Mouse (Mus musculus): Measurements from ENCODE around the gene Pold4. TPM values are rescaled to one million over a fixed set of nuclear protein-coding genes. Genes with fewer than 3 reads are reported as not detected.

Gene Pold4
- total RNA-seq, 1 experiment from 2014 or later, result 61.0 TPM

DNA sequence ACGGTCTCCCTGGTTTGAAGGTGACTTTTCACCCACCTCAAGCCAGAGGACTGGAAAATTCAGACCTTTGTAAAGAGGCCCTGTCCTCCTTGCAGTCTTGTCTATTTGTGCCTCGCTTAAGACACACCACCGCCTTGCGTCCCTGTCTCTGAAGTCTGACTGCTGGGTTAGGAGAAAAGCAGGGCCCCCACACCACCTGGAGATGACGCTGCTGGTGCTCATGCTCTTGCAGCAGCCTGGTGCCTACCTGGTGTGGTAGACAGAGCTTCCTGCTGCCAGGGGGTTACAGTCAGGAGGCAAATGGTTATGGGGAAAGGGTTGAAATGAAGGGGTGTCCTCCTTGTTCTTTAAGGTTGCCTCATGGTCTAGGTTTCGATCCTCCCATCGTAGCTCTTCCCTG lies 22.5 kb downstream of the Pold4 start:
- ATAC-seq (replicated peaks in 1 of 2; ENCODE audit: insufficient read depth in 1 of 2, low FRiP score in 2 of 2, low TSS enrichment in 1 of 2, low read depth in 1 of 2, poor library complexity in 2 of 2, severe bottlenecking in 2 of 2), result no peak

DNA sequence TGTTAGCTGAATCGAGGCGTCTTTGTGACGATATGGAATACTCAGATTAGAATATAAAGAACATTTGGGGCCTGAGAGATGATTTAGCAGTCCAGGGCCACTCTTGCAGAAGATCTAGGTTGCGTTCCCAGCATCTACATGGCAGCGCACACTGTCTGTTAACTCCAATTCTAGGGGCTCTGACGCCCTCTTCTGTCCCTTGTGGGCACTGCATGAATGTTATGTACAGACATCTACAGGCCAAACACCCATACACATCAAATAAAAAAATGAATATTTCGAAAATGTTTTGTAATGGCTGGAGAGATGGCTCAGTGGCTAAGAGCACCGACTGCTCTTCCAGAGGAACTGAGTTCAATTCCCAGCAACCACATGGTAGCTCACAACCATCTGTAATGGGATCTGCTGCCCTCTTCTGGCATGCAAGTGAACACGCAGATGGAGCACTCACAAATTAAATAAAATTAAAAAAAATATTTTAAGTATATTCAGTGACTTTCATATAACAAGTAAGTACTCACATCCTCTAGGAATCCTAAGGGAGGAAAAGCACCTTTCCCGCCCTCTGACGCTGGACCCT lies 24.0 kb downstream of the Pold4 start:
- ATAC-seq (replicated peaks in 1 of 2; ENCODE audit: insufficient read depth in 1 of 2, low FRiP score in 2 of 2, low TSS enrichment in 1 of 2, low read depth in 1 of 2, poor library complexity in 2 of 2, severe bottlenecking in 2 of 2), result no peak

DNA sequence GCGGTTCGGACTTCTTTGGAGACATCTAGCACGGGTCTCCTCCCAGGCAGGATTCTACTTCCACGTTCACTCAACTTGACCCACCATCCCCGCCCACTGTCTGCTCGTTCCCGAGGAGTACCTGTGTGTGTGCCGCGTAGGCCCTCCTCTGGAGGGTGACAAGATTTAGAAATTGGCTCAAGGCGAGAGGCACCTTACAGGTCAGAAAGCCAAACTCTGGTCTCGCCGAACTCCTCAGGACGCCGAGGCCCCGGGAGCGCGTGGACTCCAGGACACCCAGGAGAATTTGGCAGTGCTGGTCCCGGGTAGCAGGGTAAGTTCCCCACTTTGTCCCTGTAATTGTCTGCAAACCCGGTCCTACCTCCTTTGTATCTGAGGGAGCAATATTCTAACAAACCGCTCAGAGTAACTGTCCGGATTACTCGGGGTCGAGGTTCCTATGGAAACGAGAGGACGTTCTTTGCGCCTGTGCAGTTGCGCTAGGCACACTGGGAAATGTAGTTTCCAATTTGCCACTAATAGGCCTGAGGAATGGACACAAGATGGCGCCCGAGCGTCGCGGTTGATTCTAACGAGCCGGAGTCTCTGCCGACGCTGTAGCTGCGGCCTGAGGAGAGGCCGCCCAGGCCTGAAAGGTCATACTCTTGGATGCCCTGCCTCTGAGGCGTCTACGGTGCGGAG lies 25.7 kb downstream of the Pold4 start:
- ATAC-seq (replicated peaks in 1 of 2; ENCODE audit: insufficient read depth in 1 of 2, low FRiP score in 2 of 2, low TSS enrichment in 1 of 2, low read depth in 1 of 2, poor library complexity in 2 of 2, severe bottlenecking in 2 of 2), result peak; percentile 91 to 93

DNA sequence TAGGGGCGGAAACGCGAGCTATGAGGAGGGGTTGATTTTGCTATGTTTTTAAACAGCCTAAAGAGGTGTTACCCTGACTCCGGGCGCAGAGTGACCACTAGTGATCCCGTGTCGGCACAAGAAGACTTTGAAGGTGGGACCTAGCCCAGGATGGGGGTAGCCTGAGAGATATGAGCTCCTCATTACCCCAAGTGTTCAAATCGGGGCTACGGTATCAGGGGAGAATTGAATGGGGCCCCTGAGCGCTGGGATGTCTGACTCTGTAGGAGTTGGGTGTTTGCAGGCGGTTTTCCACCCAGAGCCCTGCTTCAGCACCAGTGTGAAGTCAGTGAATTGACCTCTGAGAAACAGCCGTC lies 26.2 kb downstream of the Pold4 start:
- no peak for ATAC-seq (replicated peaks in 1 of 2; ENCODE audit: insufficient read depth in 1 of 2, low FRiP score in 2 of 2, low TSS enrichment in 1 of 2, low read depth in 1 of 2, poor library complexity in 2 of 2, severe bottlenecking in 2 of 2)

DNA sequence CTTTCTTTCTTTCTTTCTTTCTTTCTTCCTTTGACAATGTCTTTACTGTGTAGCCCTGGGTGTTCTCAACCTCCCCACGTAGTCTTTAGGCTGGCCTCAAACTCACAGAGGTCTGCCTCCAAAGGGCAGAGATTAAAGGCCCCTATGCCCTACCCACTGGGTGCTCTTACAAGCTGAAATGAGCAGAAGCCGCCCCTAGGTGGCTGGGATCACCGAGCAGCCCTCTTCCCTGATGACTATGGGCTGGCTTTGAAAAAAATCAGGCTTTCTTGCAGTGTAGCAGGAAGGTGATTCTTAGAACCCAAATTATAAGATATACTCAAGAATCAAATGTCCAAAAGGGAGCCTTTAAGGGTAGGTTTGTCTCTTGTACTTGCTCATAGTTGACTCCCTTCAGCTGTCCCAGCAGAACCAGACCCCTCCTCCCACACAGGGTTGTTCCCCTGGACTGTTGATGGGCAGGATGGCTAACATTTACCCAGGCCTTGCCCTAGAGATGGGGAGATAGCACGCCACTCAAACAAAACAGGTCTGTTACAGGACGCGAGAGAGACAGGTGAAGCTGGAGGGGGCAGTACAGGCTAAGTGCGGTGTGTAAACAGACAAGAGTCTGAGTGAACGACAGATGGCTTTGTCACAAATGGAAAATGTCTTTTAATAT lies 29.5 kb downstream of the Pold4 start:
- ATAC-seq (replicated peaks in 1 of 2; ENCODE audit: insufficient read depth in 1 of 2, low FRiP score in 2 of 2, low TSS enrichment in 1 of 2, low read depth in 1 of 2, poor library complexity in 2 of 2, severe bottlenecking in 2 of 2), result peak in 1 of 2 experiments; percentile 42; a peak in 1 of 4 replicates

DNA sequence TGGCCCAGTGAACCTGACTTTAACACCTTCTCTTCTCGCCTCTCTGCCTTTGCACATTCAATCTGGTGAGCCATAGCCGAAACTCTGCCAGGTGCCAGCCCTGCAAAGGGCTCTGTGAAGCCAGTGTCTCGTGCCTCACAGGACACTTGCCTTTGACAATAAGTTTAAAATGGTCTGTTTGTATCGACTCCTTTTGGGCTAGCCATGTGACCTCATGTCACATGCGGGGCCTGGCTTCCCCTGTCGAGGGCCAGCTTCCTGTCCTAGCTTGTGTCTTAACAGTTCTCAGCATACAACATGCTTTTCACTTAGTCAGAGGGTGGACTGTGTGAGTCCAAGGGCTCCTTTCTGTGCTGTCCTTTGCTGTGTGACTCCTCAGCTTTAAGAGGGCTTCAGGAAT lies 31.1 kb downstream of the Pold4 start:
- ATAC-seq (replicated peaks in 1 of 2; ENCODE audit: insufficient read depth in 1 of 2, low FRiP score in 2 of 2, low TSS enrichment in 1 of 2, low read depth in 1 of 2, poor library complexity in 2 of 2, severe bottlenecking in 2 of 2), result no peak

DNA sequence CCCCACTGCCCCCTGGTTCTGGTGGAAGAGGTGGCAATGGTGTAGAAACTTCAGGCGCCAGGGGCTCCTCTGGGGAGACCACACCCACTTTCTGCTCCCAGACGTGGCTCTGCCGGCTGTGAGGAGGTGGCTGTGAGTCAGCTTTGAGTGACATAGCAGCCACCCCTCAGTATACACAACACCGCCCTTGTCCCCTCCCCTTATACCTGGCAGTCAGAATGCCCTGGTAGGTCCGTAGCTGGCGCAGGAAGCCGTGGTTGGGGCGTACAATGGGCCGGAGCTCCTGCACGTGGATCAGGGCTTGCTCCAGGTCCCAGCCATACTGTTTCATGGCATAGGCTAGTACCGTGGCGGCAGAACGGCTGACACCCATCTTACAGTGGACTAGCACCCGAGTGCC lies 32.0 kb downstream of the Pold4 start:
- peak in 1 of 2 experiments; percentile 26; a peak in 1 of 4 replicates for ATAC-seq (replicated peaks in 1 of 2; ENCODE audit: insufficient read depth in 1 of 2, low FRiP score in 2 of 2, low TSS enrichment in 1 of 2, low read depth in 1 of 2, poor library complexity in 2 of 2, severe bottlenecking in 2 of 2)

DNA sequence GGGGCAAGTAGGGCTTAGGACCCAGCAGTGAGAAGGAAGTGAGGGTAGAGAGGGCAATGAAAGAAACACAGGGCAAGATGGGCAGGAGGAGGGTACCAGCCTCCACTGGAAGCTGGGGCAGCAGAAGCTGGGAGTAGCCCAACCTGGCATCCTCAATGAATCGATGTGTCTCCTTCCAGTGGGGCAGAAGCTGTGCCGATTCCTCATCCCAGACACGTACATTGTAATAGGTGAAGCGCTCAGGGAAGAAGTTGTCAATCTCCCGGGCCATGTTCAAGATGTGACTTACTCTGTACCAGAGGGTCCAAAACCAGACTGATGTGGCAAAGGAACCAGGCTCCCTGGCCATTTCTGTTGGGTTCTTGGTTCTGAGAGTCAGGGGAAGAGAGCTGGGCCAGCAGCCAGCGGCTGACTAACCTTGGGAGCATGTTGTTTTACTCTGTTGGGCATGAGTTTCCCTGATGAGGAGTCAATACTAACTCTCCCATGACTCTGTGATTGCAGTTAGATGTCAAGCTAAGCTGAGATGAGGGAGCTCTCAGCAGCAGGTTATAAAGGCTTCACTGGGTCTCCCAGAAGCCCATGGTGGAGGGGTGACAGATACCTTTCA lies 32.6 kb downstream of the Pold4 start:
- ATAC-seq (replicated peaks in 1 of 2; ENCODE audit: insufficient read depth in 1 of 2, low FRiP score in 2 of 2, low TSS enrichment in 1 of 2, low read depth in 1 of 2, poor library complexity in 2 of 2, severe bottlenecking in 2 of 2), result no peak

DNA sequence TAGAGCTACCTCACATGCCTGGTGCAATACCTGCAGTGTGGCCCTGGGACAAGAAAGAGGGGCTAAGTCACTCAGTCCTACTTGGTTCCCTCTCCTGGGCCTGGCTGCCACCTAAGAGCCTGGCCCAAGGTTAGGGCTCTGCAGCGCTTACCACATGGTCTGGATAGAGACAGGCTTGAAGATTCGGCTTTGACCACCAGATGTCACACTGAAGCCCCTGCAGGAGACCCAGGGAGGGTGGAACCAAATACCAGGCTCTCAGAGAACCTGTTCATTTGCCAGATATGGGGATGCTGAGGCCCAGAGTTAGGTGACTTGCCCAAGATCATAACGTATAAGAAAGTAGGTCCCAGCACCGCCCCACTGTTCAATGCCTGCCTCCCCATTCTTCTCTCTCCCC lies 34.3 kb downstream of the Pold4 start:
- ATAC-seq (replicated peaks in 1 of 2; ENCODE audit: insufficient read depth in 1 of 2, low FRiP score in 2 of 2, low TSS enrichment in 1 of 2, low read depth in 1 of 2, poor library complexity in 2 of 2, severe bottlenecking in 2 of 2), result no peak

DNA sequence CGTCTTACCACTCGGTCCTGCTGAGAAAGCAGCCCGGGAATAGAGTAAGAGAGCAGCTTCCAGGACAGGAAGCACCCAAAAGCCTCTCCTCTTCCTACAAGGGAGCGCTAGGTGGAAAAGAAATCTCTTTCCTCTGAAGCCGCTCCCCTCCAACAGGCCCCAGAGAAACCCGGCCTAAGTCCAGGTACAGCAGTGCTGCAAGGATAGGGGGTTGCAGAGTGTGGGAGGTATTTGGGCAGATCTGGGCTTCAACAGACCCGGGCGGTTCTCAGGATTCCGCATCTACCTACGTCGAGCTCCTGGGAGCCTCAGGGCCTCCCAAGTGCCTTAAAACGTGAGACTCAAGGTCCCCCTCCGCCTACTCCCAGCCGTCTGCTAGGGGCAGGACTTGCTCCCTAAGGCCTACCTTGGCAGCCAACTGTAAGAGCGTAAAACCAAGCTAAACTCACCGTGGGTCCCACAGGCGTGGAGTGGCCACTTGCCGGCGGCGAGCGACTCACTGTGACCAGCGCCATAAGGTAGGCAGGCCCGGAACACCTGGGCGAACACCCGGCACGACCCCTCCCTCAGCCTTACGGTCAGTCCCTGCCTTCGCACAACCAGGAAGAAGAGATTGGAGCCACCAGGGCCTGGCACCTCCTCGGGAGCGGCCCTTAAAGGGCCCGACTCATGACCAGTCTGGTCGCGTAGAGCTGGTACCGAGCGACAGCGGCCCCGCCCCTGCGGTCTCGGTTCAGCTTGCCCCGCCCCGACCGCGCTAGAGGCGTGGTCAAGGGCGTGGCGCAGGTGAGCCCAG lies 37.1 kb downstream of the Pold4 start, which contains the start of gene Ssh3:
Gene Ssh3 (minus strand): TSS at position 615 of the 796 bp plus-strand sequence.
- ATAC-seq (replicated peaks in 1 of 2; ENCODE audit: insufficient read depth in 1 of 2, low FRiP score in 2 of 2, low TSS enrichment in 1 of 2, low read depth in 1 of 2, poor library complexity in 2 of 2, severe bottlenecking in 2 of 2), result peak; percentile 81 to 83

DNA sequence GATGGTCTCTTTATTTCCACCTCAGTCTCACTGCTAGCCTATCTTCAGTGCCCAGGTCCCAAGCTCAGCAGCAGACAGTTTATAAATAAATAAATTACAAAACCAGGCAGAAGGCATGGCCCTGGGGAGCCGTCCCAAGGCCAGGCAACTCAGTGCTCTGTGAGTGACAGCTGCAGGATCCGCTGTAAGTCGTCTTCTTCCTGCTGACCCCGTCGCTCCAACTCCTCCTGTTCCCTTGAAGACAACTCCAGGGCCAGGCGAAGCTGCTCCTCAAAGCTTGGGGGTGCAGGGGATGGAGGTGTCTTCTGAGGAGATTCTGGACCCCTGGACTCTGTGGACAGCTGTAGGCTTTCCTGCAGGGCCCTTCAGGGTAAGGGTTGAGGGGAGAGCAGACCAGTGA lies 38.5 kb downstream of the Pold4 start:
- ATAC-seq (replicated peaks in 1 of 2; ENCODE audit: insufficient read depth in 1 of 2, low FRiP score in 2 of 2, low TSS enrichment in 1 of 2, low read depth in 1 of 2, poor library complexity in 2 of 2, severe bottlenecking in 2 of 2), result no peak

DNA sequence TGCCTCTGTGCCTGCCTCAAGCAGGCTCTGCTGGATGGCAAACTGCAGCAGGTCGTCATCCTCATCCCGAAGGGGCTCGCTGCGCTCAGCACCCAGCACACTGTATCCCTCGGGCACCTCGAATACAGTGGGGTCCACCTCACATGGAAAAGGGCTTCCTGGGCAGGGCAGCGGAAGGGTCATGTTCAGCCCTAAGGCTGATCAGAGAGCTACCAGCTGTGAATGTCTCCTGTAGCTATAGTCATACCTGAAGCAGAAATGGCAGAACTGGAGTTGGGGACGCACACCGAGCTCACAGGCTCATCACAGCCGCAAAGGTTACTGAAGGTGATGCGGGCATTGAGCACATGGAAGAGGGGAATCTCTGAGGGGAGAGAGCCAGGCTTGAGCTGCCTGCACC lies 39.3 kb downstream of the Pold4 start:
- no peak for ATAC-seq (replicated peaks in 1 of 2; ENCODE audit: insufficient read depth in 1 of 2, low FRiP score in 2 of 2, low TSS enrichment in 1 of 2, low read depth in 1 of 2, poor library complexity in 2 of 2, severe bottlenecking in 2 of 2)

DNA sequence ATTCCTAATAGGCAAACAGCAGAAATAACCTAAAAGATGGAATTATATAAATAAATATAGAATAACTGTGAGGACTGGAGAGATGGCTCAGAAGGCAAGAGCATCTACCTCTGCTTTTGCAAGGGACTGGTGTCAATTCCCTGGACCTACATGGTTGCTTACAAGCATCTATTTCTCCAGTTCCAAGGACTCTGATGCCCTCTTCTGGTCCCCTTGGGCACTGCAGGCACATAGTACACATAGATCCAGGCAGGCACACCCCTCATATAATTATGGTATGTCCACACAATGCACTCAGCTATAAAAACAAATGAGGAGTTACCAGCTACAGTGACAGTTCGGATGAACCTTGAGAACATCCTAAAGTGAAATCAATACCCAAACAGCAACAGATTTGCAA lies 47.8 kb downstream of the Pold4 start:
- ATAC-seq (replicated peaks in 1 of 2; ENCODE audit: insufficient read depth in 1 of 2, low FRiP score in 2 of 2, low TSS enrichment in 1 of 2, low read depth in 1 of 2, poor library complexity in 2 of 2, severe bottlenecking in 2 of 2), result no peak

DNA sequence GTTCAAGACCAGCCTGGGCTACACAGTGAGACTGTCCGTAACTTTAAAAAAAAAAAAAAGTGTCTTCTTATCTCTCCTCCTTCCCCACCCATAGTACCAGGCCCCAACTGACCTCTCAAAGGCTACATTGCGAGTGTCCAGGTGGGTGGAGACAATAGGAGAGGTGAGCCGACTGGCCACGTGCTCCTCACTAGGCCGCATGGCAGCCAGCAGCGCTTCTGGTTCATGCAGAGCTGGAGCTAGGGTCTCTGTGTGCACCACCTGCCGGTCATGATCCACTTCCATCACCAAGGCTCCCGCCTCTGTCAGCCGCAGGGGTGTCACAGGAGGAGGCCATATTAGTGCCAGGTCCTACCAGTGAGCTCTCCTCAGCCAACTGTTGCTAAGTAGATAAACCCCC lies 48.7 kb downstream of the Pold4 start:
- ATAC-seq (replicated peaks in 1 of 2; ENCODE audit: insufficient read depth in 1 of 2, low FRiP score in 2 of 2, low TSS enrichment in 1 of 2, low read depth in 1 of 2, poor library complexity in 2 of 2, severe bottlenecking in 2 of 2), result no peak

DNA sequence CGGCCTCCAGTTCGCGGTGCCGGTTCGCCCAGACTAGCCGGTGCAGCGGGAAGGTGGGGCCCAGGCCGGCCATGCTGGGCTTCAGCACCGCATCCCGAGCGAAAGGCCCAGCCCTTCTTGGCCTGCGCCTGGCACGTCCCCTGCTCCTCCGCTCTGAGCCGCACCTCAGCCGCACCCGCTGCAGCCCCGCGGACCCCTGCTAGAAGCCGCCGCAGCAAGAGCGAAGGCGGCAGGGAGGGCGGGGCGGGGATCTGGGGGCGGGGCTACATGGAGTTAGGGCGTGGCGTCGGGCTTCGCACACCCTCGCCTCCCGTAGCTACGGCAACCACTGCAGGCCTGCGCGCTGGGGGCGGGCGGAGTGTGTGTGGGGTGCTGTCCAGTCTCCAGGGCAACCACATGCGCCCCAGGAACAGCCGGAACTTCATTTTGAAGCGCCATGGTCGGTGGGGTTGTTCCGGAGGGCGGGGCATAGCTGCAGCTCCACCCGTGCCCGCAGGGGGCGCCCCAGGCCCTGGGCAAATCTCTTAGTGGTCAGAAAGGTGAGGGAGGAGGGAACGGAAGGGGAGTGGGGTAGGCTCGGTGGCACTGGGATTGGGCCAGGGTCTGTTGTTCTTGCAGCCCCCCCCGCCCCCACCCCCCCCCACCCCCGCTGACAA lies 51.3 kb downstream of the Pold4 start, which contains the start of gene Ankrd13d:
Gene Ankrd13d (minus strand): TSS at position 240 of the 656 bp plus-strand sequence.
- peak; percentile 92 to 93 for ATAC-seq (replicated peaks in 1 of 2; ENCODE audit: insufficient read depth in 1 of 2, low FRiP score in 2 of 2, low TSS enrichment in 1 of 2, low read depth in 1 of 2, poor library complexity in 2 of 2, severe bottlenecking in 2 of 2)
